Mouse (Mus musculus) stomach, postnatal 0 days (tissue): ENCODE measurements around the gene Ciao2b. TPM values are rescaled to one million over a fixed set of nuclear protein-coding genes. Genes with fewer than 3 reads are reported as not detected.

Source experiments
- ATAC-seq: fragments of 200-750 bp; cut with Nextera tagmentation; 2 replicates; pipeline ENCODE4 v1.8.0; 2017; ENCODE audit not compliant: low FRiP score, low TSS enrichment
- DNase-seq: peaks from one replicate; pipeline ENCODE4 v3.0.0-alpha.2; 2016; ENCODE audit warnings: low spot score
- H3K27ac ChIP-seq: fragments of 300-500 bp; sonication (generic); replicated peaks from 2 replicates; pipeline ENCODE4 v1.5.1; 2014; ENCODE audit warnings: mild to moderate bottlenecking, control low read depth
- H3K27me3 ChIP-seq: fragments of 300-500 bp; sonication (generic); 2 replicates; pipeline ENCODE4 v1.6.1; 2014; ENCODE audit warnings: low read length; ENCODE audit not compliant: control insufficient read depth, insufficient read depth
- H3K36me3 ChIP-seq: fragments of 300-500 bp; sonication (generic); 2 replicates; pipeline ENCODE4 v1.6.1; 2014; ENCODE audit warnings: low read length, mixed read lengths; ENCODE audit not compliant: control insufficient read depth, insufficient read depth
- H3K4me1 ChIP-seq: fragments of 300-500 bp; sonication (generic); replicated peaks from 2 replicates; pipeline ENCODE4 v1.6.1; 2014; ENCODE audit warnings: antibody characterized with exemption; ENCODE audit not compliant: control insufficient read depth, insufficient read depth
- H3K4me2 ChIP-seq: fragments of 300-500 bp; sonication (generic); replicated peaks from 2 replicates; pipeline ENCODE4 v1.6.1; 2014; ENCODE audit warnings: low read depth, mild to moderate bottlenecking, control low read depth, moderate library complexity
- H3K4me3 ChIP-seq: fragments of 300-500 bp; sonication (generic); 2 replicates; pipeline ENCODE4 v1.5.1; 2014; ENCODE audit warnings: low read depth, low read length, control low read depth
- H3K9ac ChIP-seq: fragments of 300-500 bp; sonication (generic); 2 replicates; pipeline ENCODE4 v1.6.1; 2014; ENCODE audit warnings: mild to moderate bottlenecking, low read length, control low read depth, mixed read lengths
- H3K9me3 ChIP-seq: fragments of 300-500 bp; sonication (generic); 2 replicates; pipeline ENCODE4 v1.6.1; 2016; ENCODE audit warnings: low read length; ENCODE audit not compliant: control insufficient read depth
- CTCF ChIP-seq: IDR thresholded peaks from 2 replicates; pipeline ENCODE4 v1.5.1; 2016; ENCODE audit warnings: antibody characterized with exemption, low read depth, mild to moderate bottlenecking, moderate library complexity
- EP300 ChIP-seq: optimal IDR thresholded peaks from 2 replicates; pipeline ENCODE3; 2016; ENCODE audit warnings: antibody characterized with exemption
- WGBS: fragments of 180-500 bp; shearing (Covaris S2); extraction: QIAGEN DNeasy Blood & Tissue Kit; methylation state at CpG from one replicate; pipeline ENCODE4 v1.1.7; 2014; 5-methylcytosine and 5-hydroxymethylcytosine counted together
- polyA plus RNA-seq: library from polyadenylated mRNA; unstranded; fragments of >200 nt; fragmentation: Nextera tagmentation; extraction: Ambion mirVana; gene quantifications from 2 replicates; pipeline ENCODE4 v1.2.1, GENCODE M21; 2015

The Ciao2b gene
- polyA plus RNA-seq, 1 experiment from 2014 or later: 71.2 TPM

- Histone ChIP-seq H3K9ac (peak overlapping the region; percentile 83), H3K9me3 (no peaks in the 10 kb centered on the region), H3K4me3 (peak overlapping the region; percentile 88), H3K4me2 (peak overlapping the region; percentile 84), H3K4me1 (0 out of 2 replicates have a peak, but pooled peaks cover 9% of the 10 kb centered on the region), H3K36me3 (peaks cover 6% of the 10 kb centered on the region; the same call in 1 of the 2 replicates), H3K27ac (no peak overlapping the region; the same call in 1 of the 2 replicates), H3K27me3 (no peaks in the 10 kb centered on the region)
- TF ChIP-seq EP300 (no peak), CTCF (no peak)
- no peak for DNase-seq
- 6% methylated on average over 25 of the region's 25 CpGs for whole genome bisulfite sequencing
- ATAC-seq: no peak
Measured at GRCm38 (mm10) chr8:104640831-104641370, 864 bp downstream of the Ciao2b start.

DNA sequence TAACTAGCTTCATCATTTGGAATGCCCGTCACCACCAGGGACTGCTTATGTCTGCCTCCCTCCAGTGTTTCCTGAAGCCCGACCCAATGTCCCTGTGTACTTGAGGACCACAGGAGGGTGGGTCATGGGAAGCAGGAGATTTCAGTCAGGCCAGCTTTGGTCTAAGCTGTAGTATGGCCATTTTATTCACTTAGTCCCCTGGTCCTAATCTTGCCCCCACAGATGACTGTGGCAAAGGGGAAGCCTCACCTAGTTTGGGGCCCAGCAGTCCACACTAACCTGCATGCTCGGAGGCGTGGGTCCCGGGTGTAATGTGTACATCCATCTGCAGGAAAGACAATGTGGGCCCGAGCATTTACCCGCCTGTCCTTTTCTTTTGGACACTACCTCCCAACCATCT, 1.5 kb downstream of the Ciao2b start:
- TF ChIP-seq CTCF: no peak
- no peak for TF ChIP-seq EP300
- Histone ChIP-seq H3K27ac (peak overlapping the region; percentile 35; the same call in 1 of the 2 replicates), H3K4me3 (peak overlapping the region; percentile 88), H3K27me3 (no peaks in the 10 kb centered on the region), H3K9ac (peak overlapping the region; percentile 83), H3K4me2 (peak overlapping the region; percentile 84), H3K36me3 (peaks cover 6% of the 10 kb centered on the region; the same call in 1 of the 2 replicates), H3K4me1 (0 out of 2 replicates have a peak, but pooled peaks cover 9% of the 10 kb centered on the region), H3K9me3 (no peaks in the 10 kb centered on the region)
- DNase-seq (peak; percentile 29), ATAC-seq (peak; percentile 16; the same call in 1 of the 2 replicates)
- WGBS: 67% methylated on average over 7 of the region's 7 CpGs

DNA sequence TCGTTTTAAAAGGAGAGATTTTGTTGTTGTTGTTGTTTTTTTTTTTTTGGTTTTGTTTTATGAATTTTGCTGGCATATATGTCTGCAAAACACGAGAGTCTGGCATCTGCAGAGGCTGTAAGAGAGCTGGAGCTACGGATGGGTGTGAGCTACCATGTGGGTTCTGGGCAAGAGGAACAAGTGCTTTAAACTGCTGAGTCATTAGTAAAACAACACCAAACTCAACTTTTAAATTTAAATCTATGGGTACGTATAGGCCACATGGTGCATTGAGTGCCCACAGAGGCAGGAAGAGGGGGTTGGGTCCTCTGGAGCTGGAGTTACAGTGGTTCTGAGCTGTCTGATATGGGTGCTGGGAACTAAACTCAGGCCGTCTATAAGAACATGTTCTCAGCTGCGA, 3.8 kb downstream of the Ciao2b start:
- Histone ChIP-seq H3K4me3 (no peak overlapping the region), H3K27me3 (no peaks in the 10 kb centered on the region), H3K9ac (no peak overlapping the region), H3K27ac (no peak overlapping the region), H3K4me1 (0 out of 2 replicates have a peak, but pooled peaks cover 9% of the 10 kb centered on the region), H3K36me3 (peaks cover 6% of the 10 kb centered on the region; the same call in 1 of the 2 replicates), H3K9me3 (no peaks in the 10 kb centered on the region), H3K4me2 (no peak overlapping the region)
- DNase-seq (no peak), ATAC-seq (no peak)
- WGBS: 83% methylated on average over 6 of the region's 6 CpGs
- TF ChIP-seq EP300 (no peak), CTCF (no peak)

DNA sequence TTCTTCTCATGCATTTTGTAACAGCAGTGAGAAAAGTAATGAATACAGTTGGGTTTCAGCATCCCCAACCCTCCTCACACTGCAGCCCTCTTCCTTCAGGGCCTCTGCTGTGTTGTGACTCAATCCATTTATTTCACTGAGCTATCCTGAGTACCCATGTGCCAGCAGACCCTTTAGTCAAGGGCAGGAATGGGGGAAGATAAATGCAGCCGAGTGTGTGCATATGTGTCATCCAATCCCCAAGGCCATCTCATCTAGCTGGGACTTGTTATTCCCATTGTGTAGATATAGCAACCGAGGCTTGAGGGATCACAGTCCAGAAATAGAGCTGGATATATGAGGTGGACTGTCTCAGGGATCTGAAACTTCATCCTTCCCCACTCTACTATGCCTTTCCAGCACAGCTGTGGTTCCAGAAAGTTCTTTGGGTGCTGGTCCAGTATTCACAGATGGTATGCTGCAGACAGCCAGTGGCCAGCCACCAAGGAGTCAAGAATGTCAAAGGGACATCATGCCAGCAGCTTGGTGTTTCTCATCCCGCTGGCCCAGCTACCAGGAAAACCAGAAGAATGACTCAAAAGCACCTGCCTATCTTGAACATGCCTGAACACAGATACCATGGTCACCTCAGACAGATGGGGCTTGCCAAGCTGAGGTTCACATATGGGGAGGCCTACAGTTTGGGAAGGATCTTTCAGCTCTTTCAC, 6.6 kb downstream of the Ciao2b start:
- Histone ChIP-seq H3K4me1 (0 out of 2 replicates have a peak, but pooled peaks cover 2% of the 10 kb centered on the region), H3K9ac (no peak overlapping the region), H3K27me3 (no peaks in the 10 kb centered on the region), H3K36me3 (peaks cover 6% of the 10 kb centered on the region; the same call in 1 of the 2 replicates), H3K4me2 (no peak overlapping the region), H3K4me3 (no peak overlapping the region), H3K27ac (no peak overlapping the region), H3K9me3 (no peaks in the 10 kb centered on the region)
- TF ChIP-seq EP300 (no peak), CTCF (no peak)
- no peak for DNase-seq
- WGBS: 87% methylated on average over 3 of the region's 3 CpGs
- no peak for ATAC-seq

DNA sequence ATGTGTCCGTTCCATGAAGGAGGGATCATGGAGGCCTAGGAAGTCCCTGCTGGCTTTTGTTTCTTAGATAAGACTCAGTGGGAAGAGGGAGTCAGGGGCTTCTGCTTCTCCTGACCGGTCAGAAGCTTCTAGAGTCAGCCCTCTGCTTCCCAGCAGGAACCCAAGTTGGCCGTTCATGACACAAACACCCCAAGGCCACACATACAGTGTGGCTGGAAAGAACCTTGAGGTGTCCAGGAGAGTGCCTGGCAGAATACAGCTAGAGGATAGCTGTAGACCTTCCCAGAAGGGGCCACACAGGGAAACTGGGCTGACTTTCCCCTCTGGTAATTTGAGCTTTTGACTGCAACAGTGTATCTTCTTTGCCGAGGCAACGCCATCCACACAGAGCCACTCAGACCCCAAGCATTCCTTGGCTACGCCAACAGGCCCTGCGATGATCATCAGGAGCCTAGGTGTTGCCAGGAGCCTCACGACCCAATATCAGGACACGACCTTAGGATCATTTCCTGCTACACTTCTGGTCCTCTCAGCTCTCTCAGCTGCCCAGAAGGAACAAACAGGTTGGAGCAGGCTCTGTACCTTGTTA, 8.5 kb downstream of the Ciao2b start:
- H3K9me3 ChIP-seq: no peaks in the 10 kb centered on the region
- DNase-seq (no peak), ATAC-seq (no peak)
- 0 out of 2 replicates have a peak, but pooled peaks cover 2% of the 10 kb centered on the region for H3K4me1 ChIP-seq
- WGBS: 55% methylated on average over 9 of the region's 9 CpGs
- H3K4me2 ChIP-seq: no peak overlapping the region
- H3K36me3 ChIP-seq: peaks cover 2% of the 10 kb centered on the region; the same call in 1 of the 2 replicates
- H3K9ac ChIP-seq: no peak overlapping the region
- no peak overlapping the region for H3K27ac ChIP-seq
- no peaks in the 10 kb centered on the region for H3K27me3 ChIP-seq
- H3K4me3 ChIP-seq: no peak overlapping the region
- TF ChIP-seq EP300: no peak
- TF ChIP-seq CTCF: no peak
